Mouse (Mus musculus) macrophage (primary cell): ENCODE data around the gene Spg21. TPM values are rescaled to one million over a fixed set of nuclear protein-coding genes. Genes with fewer than 3 reads are reported as not detected.

Experiments
- H3K27ac ChIP-seq: fragments of 350-480 bp; formaldehyde crosslinking; 2 replicates; pipeline ENCODE4 v1.9.0; 2021
- H3K36me3 ChIP-seq: fragments of 350-480 bp; formaldehyde crosslinking; 2 replicates; pipeline ENCODE4 v1.9.0; 2021; ENCODE audit errors: inconsistent target
- H3K4me3 ChIP-seq: fragments of 350-480 bp; formaldehyde crosslinking; 2 replicates; pipeline ENCODE4 v1.9.0; 2021; ENCODE audit errors: inconsistent target
- H3K79me2 ChIP-seq: fragments of 350-480 bp; formaldehyde crosslinking; 2 replicates; pipeline ENCODE4 v1.9.0; 2021; ENCODE audit errors: inconsistent target
- WGBS: methylation state at CpG from one replicate; pipeline ENCODE4 v1.1.7; 2026; ENCODE audit warnings: inconsistent platforms; ENCODE audit not compliant: missing documents; 5-methylcytosine and 5-hydroxymethylcytosine counted together
- polyA plus RNA-seq: library from polyadenylated mRNA; stranded (reverse); fragments of 250-400 nt; gene quantifications from 3 replicates; pipeline ENCODE4 v1.2.4, GENCODE M21; 2018; ENCODE audit warnings: inconsistent platforms

Gene Spg21
- polyA plus RNA-seq, 1 experiment from 2014 or later, result 71.6 TPM

- 33% methylated on average over 6 of the region's 11 CpGs for WGBS
- Histone ChIP-seq H3K36me3 (no peaks in the 10 kb centered on the region), H3K4me3 (no peak overlapping the region), H3K79me2 (no peaks in the 10 kb centered on the region; the same call in 1 of the 2 replicates), H3K27ac (peak overlapping the region; percentile 97)
Measured at GRCm38 (mm10) chr9:65535789-65536469, 75.2 kb downstream of the Spg21 start.

GRCm38 (mm10) chr9:65536491-65536890 is 75.7 kb downstream of the Spg21 start:
- 73% methylated on average over 4 of the region's 4 CpGs for WGBS
- H3K36me3 ChIP-seq, result no peaks in the 10 kb centered on the region
- H3K27ac ChIP-seq, result peak overlapping the region; percentile 97
- no peak overlapping the region for H3K4me3 ChIP-seq
- H3K79me2 ChIP-seq, result no peaks in the 10 kb centered on the region; the same call in 1 of the 2 replicates

Other genes starting within 250 kb of the Spg21 start
- not detected in 3 replicates for gene Cilp, start 195.8 kb upstream of the Spg21 start, polyA plus RNA-seq
- gene Clpx, start 166.7 kb upstream of the Spg21 start, polyA plus RNA-seq, result 23.2 to 25.3 TPM (median 25.2 TPM) in 3 replicates
- gene Pdcd7, start 114.8 kb upstream of the Spg21 start, polyA plus RNA-seq, result 10.1 to 13.8 TPM (median 10.9 TPM) in 3 replicates
- not detected in 3 replicates for gene Ubap1l, start 99.9 kb upstream of the Spg21 start, polyA plus RNA-seq
- not detected in 3 replicates for gene Kbtbd13, start 69.3 kb upstream of the Spg21 start, polyA plus RNA-seq
- not detected in 3 replicates for gene Rasl12, start 62.4 kb upstream of the Spg21 start, polyA plus RNA-seq
- not detected in 3 replicates for gene Slc51b, start 38.0 kb upstream of the Spg21 start, polyA plus RNA-seq
- gene Mtfmt, start 25.2 kb upstream of the Spg21 start, polyA plus RNA-seq, result 7.1 to 8.2 TPM (median 7.4 TPM) in 3 replicates
- 0.13 TPM in 1 of 3 replicates, not detected in the others for gene Ankdd1a, start 59.2 kb downstream of the Spg21 start, polyA plus RNA-seq
- gene Plekho2, start 119.1 kb downstream of the Spg21 start, polyA plus RNA-seq, result 195 to 316 TPM (median 234 TPM) in 3 replicates
- 0.51 to 0.53 TPM in 2 of 3 replicates, not detected in the other for gene Pif1, start 126.2 kb downstream of the Spg21 start, polyA plus RNA-seq
- 0.14 to 0.42 TPM (median 0.28 TPM) in 3 replicates for gene Rbpms2, start 168.7 kb downstream of the Spg21 start, polyA plus RNA-seq
- 21.6 to 39.7 TPM (median 24.0 TPM) in 3 replicates for gene Oaz2, start 207.1 kb downstream of the Spg21 start, polyA plus RNA-seq